Mouse (Mus musculus) layer of hippocampus, postnatal 14 days (tissue): Measurements from ENCODE around the gene Rtf2. TPM values are rescaled to one million over a fixed set of nuclear protein-coding genes. Genes with fewer than 3 reads are reported as not detected.

Experiments used
- DNase-seq, 2 experiments: peaks; one replicate each; pipeline ENCODE4 v3.0.0; 2021 to 2022; ENCODE audit warnings: low spot score in 2 of 2, mixed read lengths in 1 of 2
- total RNA-seq, 2 experiments: library from RNA; stranded (reverse); gene quantifications; 2 replicates each; pipeline ENCODE4 v1.2.3; 2021

Rtf2 gene
- total RNA-seq, 2 experiments from 2014 or later: 63.3 to 63.6 TPM

- DNase-seq: no peak
Observed at GRCm38 (mm10) chr2:172481654-172482385, 41.5 kb downstream of the Rtf2 start.

GRCm38 (mm10) chr2:172483766-172484413, 43.5 kb downstream of the Rtf2 start:
- peak; percentile 32 to 60 for DNase-seq

- no peak for DNase-seq
Observed at GRCm38 (mm10) chr2:172484696-172485370, 44.5 kb downstream of the Rtf2 start.

DNA sequence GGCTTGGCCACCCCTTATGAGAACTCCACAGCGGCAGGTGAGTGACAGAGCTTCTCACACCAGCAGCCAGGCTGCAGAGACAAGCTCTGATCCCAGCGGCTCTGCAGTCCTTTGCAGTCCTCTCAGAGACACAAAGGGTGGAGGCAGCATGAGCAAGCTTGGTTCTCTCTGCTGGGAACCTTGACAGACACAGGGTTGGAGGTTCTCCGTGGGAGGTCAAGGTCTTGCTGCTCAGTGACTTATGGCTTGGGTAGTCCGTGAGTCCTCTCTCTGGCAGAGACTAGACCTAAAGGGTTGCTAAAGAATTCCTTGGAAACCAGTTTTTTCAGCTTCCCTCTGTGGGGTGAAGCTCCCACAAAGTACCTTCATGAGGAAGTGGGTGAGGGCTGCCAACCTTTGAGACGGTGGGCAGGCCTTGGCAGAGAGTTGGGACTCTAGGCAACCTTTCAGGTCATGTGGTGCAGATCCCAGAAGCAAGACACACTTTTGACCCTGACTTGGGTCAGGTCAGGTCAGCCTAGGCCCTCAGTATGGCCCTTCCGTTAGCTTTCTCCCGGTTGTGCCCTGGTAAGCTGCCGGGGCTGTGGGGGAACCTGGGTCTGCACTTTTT, 56.5 kb downstream of the Rtf2 start:
- DNase-seq: no peak

DNA sequence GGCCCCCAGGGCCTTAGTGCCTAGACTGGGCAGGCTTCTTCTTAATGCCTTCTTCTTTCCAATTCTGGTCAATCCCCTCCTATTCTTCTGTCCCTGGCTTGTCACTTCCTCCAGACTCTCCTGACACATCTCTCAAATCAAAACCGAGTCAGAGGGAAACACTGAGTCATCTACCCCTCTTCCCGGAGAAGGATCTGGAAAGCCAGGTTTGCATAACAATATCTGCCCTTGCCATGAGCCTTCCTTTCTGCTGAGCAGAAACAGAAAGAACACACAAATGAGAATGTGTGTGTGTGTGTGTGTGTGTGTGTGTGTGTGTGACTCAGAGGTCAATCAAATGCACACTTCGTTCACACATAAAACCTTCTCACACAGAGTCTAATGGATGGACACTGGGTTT, 58.5 kb downstream of the Rtf2 start:
- DNase-seq: no peak

DNA sequence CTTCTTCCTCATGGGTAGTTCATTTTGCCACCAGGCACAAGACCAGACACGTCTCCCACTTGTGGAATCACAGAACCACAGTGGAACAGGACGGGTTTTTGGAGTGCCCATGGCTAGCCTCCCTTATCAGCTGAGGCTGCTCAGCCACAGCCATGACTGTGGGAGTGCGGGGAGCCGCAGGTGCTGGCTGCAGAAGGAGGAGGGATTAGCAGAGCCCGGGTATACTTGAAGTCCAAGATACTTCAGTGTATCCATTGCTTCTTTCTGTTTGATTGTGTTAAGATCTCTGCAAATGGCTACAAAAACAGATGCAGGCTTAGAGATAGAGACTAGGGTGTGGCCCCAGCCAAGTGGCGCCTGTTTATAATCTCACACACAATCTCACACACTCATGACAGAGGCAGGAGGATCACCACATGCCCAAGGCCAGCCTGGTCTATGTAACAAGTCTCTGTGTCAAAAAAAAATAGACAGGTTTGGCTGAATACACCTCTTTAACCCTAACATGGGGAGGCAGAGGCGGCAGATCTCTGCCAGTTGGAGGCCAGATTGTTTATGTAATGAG, 60.5 kb downstream of the Rtf2 start:
- DNase-seq: no peak

GRCm38 (mm10) chr2:172501341-172501740, 61.0 kb downstream of the Rtf2 start:
- DNase-seq: no peak

GRCm38 (mm10) chr2:172502168-172502567, 61.8 kb downstream of the Rtf2 start:
- no peak for DNase-seq

DNA sequence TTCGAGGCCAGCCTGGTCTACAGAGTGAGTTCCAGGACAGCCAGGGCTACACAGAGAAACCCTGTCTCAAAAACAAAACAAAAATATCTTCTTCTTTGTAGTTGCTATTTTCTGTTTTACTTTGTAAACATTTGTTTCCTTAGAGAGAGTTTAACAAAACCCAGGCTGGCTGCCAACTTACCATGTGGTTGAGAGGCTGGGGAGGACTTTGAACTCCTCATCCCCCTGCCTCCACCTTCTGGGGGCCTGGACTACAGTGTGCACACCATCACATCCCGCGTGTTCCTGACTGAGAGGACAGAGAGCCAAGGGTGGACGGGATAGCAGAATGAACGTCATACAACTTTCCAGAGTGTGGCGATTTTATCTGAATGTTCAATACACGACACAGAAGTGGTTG, 65.8 kb downstream of the Rtf2 start:
- no peak for DNase-seq

- DNase-seq: no peak
Observed at GRCm38 (mm10) chr2:172510056-172510712, 69.8 kb downstream of the Rtf2 start.

DNA sequence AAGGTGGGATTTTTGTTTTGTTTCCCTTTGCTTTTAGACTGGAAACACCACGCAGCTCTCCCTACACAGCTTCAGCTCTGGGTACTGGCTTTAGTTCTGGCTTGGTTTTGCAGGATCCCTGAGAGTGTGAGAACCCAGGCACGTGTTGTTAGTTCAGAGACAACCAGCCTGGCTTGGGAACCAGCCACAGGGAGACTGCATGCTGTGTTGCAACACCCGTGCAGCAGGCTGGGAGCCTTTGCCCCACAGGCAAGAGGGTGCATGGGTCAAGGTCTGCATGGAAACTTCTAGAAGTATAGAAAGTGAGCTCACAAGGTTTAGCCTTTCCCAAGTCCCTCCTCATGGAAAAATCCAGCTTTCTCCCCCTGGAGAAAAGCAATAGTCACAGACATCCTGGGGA, 70.5 kb downstream of the Rtf2 start:
- no peak for DNase-seq

- no peak for DNase-seq
Observed at GRCm38 (mm10) chr2:172516407-172516992, 76.1 kb downstream of the Rtf2 start.

Other genes with a start within 250 kb of the Rtf2 start
- gene Mc3r, start 192.1 kb upstream of the Rtf2 start, total RNA-seq: under 1 TPM; 0.19 to 0.37 TPM
- 10 to 100 TPM; 24.9 TPM for gene Fam210b, start 95.0 kb upstream of the Rtf2 start, total RNA-seq
- 1 to 10 TPM; 2.6 to 2.9 TPM for gene Aurka, start 70.0 kb upstream of the Rtf2 start, total RNA-seq
- 10 to 100 TPM; 24.0 to 25.0 TPM for gene Cstf1, start 69.9 kb upstream of the Rtf2 start, total RNA-seq
- under 1 TPM; 0.51 to 0.64 TPM for gene Cass4, start 46.8 kb upstream of the Rtf2 start, total RNA-seq
- not detected for gene Gcnt7, start 18.0 kb downstream of the Rtf2 start, total RNA-seq
- gene Fam209, start 32.0 kb downstream of the Rtf2 start, total RNA-seq: under 1 TPM; 0.51 to 0.79 TPM
- 1 to 10 TPM in 1 of 2 experiments, under 1 TPM in 1; 0.79 to 1.1 TPM for gene Tfap2c, start 109.0 kb downstream of the Rtf2 start, total RNA-seq